Mouse (Mus musculus) olfactory bulb, adult 2 months (tissue): ENCODE data around the gene Stk25.

Experiments
- CTCF ChIP-seq: fragments of 200-500 bp; IDR thresholded peaks from 2 replicates; pipeline ENCODE4 v1.5.1; 2012; ENCODE audit warnings: low read depth, mild to moderate bottlenecking, low read length, moderate library complexity; ENCODE audit not compliant: insufficient read depth
- POLR2A ChIP-seq: fragments of 200-500 bp; IDR thresholded peaks from 2 replicates; pipeline ENCODE4 v1.6.1; 2012; ENCODE audit warnings: mild to moderate bottlenecking, low read depth, low read length, moderate library complexity; ENCODE audit not compliant: insufficient read depth

DNA sequence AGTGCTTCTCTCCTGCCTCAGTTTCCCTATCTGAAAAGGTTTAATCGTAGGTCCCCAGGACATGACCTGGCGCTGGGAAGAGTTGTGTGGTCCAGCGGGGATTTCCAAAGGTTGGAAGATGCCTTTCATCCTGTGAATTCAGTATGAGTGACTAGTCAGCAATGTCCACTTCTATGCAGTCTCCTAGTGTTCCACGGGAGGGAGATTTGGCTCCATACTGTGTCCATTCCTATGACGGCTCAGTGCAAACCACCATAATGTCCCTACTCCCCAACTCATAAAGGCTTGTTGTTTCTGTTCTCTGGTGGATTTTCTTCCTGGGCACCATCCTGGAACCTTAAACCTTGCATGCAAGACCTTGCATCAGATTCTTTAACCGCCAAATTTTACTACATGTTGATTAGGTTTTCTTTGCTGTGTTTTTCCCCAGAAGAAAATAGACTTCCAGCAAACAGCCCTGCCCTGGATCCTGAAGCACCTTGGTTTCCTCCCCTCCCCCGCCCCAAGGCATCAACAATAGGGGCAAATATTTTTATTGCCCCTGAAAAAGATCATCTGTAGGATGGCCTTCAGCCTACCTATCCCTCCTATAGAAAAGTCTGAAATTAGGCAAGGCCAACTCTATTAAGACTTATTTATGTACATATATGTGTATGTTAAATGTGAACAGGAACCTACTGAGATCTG lies 22.1 kb downstream of the Stk25 start:
- TF ChIP-seq CTCF: no peak
- TF ChIP-seq POLR2A: no peak
